Mouse (Mus musculus) limb, embryonic 13.5 days (tissue): ENCODE measurements around the gene Atp10b. TPM values are rescaled to one million over a fixed set of nuclear protein-coding genes. Genes with fewer than 3 reads are reported as not detected.

Experiments
- ATAC-seq: fragments of 200-750 bp; cut with Nextera tagmentation; 2 replicates; pipeline ENCODE4 v1.8.0; 2017; ENCODE audit warnings: low read depth, moderate number of reproducible peaks, moderate TSS enrichment; ENCODE audit not compliant: low FRiP score
- H3K27ac ChIP-seq: fragments of 300-500 bp; sonication (generic); 2 replicates; pipeline ENCODE4 v1.5.1; 2015; ENCODE audit warnings: inconsistent platforms, mild to moderate bottlenecking, moderate library complexity
- H3K27me3 ChIP-seq: fragments of 300-500 bp; sonication (generic); 2 replicates; pipeline ENCODE4 v1.6.1; 2015; ENCODE audit warnings: mild to moderate bottlenecking, inconsistent platforms
- H3K36me3 ChIP-seq: fragments of 300-500 bp; sonication (generic); 2 replicates; pipeline ENCODE4 v1.6.1; 2015; ENCODE audit warnings: inconsistent platforms, mild to moderate bottlenecking, moderate library complexity
- H3K4me1 ChIP-seq: fragments of 300-500 bp; sonication (generic); 2 replicates; pipeline ENCODE4 v1.6.1; 2015; ENCODE audit warnings: inconsistent platforms
- H3K4me2 ChIP-seq: fragments of 300-500 bp; sonication (generic); replicated peaks from 2 replicates; pipeline ENCODE4 v1.6.1; 2015; ENCODE audit warnings: inconsistent platforms, mild to moderate bottlenecking, moderate library complexity
- H3K4me3 ChIP-seq: fragments of 300-500 bp; sonication (generic); 2 replicates; pipeline ENCODE4 v1.5.1; 2015; ENCODE audit warnings: moderate library complexity, mild to moderate bottlenecking, inconsistent platforms
- H3K9ac ChIP-seq: fragments of 300-500 bp; sonication (generic); 2 replicates; pipeline ENCODE4 v1.6.1; 2015; ENCODE audit warnings: mild to moderate bottlenecking, inconsistent platforms
- H3K9me3 ChIP-seq: fragments of 300-500 bp; sonication (generic); 2 replicates; pipeline ENCODE4 v1.6.1; 2016; ENCODE audit warnings: inconsistent platforms
- WGBS: fragments of 180-500 bp; shearing (Covaris S2); methylation state at CpG from one replicate; pipeline ENCODE4 v1.1.7; 2015; 5-methylcytosine and 5-hydroxymethylcytosine counted together
- polyA plus RNA-seq: library from polyadenylated mRNA; unstranded; fragments of >200 nt; fragmentation: Nextera tagmentation; extraction: Ambion mirVana; gene quantifications from 2 replicates; pipeline ENCODE4 v1.2.1, GENCODE M21; 2015

The Atp10b gene
- polyA plus RNA-seq, 1 experiment from 2014 or later, result 0.60 TPM

- 0 out of 2 replicates have a peak, but pooled peaks cover 2% of the 10 kb centered on the region for H3K27me3 ChIP-seq
- no peak overlapping the region for H3K9ac ChIP-seq
- H3K9me3 ChIP-seq, result no peaks in the 10 kb centered on the region
- no peak overlapping the region for H3K27ac ChIP-seq
- 38% methylated on average over 9 of the region's 9 CpGs for WGBS
- no peak overlapping the region for H3K4me2 ChIP-seq
- ATAC-seq, result no peak
- no peaks in the 10 kb centered on the region for H3K36me3 ChIP-seq
- no peak overlapping the region for H3K4me3 ChIP-seq
- H3K4me1 ChIP-seq, result no peaks in the 10 kb centered on the region
These were observed 10.7 kb downstream of the Atp10b start for GRCm38 (mm10) chr11:43160188-43160942.

GRCm38 (mm10) chr11:43170601-43171000, 20.9 kb downstream of the Atp10b start:
- no peak for ATAC-seq
- WGBS, result 62% methylated on average over 2 of the region's 2 CpGs
- H3K36me3 ChIP-seq, result no peaks in the 10 kb centered on the region
- no peak overlapping the region for H3K27ac ChIP-seq
- no peaks in the 10 kb centered on the region for H3K27me3 ChIP-seq
- no peak overlapping the region for H3K4me3 ChIP-seq
- H3K4me2 ChIP-seq, result no peak overlapping the region
- H3K9me3 ChIP-seq, result no peaks in the 10 kb centered on the region
- H3K9ac ChIP-seq, result no peak overlapping the region
- no peaks in the 10 kb centered on the region for H3K4me1 ChIP-seq

GRCm38 (mm10) chr11:43174359-43175116, 24.9 kb downstream of the Atp10b start:
- Histone ChIP-seq H3K27ac (no peak overlapping the region), H3K27me3 (no peaks in the 10 kb centered on the region), H3K4me3 (no peak overlapping the region), H3K4me1 (no peaks in the 10 kb centered on the region), H3K36me3 (no peaks in the 10 kb centered on the region), H3K4me2 (no peak overlapping the region), H3K9me3 (no peaks in the 10 kb centered on the region), H3K9ac (no peak overlapping the region)
- WGBS, result 77% methylated on average over 6 of the region's 6 CpGs
- ATAC-seq, result no peak

GRCm38 (mm10) chr11:43182401-43182800, 32.7 kb downstream of the Atp10b start:
- WGBS, result 85% methylated on average over 2 of the region's 2 CpGs
- H3K4me1 ChIP-seq, result no peaks in the 10 kb centered on the region
- no peak for ATAC-seq

GRCm38 (mm10) chr11:43182816-43183215, 33.1 kb downstream of the Atp10b start:
- Histone ChIP-seq H3K4me2 (no peak overlapping the region), H3K27ac (no peak overlapping the region), H3K36me3 (no peaks in the 10 kb centered on the region), H3K9me3 (no peaks in the 10 kb centered on the region), H3K4me1 (no peaks in the 10 kb centered on the region), H3K4me3 (no peak overlapping the region), H3K27me3 (no peaks in the 10 kb centered on the region), H3K9ac (no peak overlapping the region)
- 75% methylated on average over 1 of the region's 1 CpGs for WGBS
- ATAC-seq, result no peak

More at GRCm38 (mm10) chr11:43182401-43182800, 32.7 kb downstream of the Atp10b start:
- Histone ChIP-seq H3K4me3 (no peak overlapping the region), H3K36me3 (no peaks in the 10 kb centered on the region), H3K9ac (no peak overlapping the region), H3K27ac (no peak overlapping the region), H3K27me3 (no peaks in the 10 kb centered on the region), H3K9me3 (no peaks in the 10 kb centered on the region), H3K4me2 (no peak overlapping the region)

GRCm38 (mm10) chr11:43183457-43183856, 33.8 kb downstream of the Atp10b start:
- Histone ChIP-seq H3K9ac (no peak overlapping the region), H3K4me2 (no peak overlapping the region), H3K4me3 (no peak overlapping the region), H3K4me1 (no peaks in the 10 kb centered on the region), H3K36me3 (no peaks in the 10 kb centered on the region), H3K27ac (no peak overlapping the region), H3K27me3 (no peaks in the 10 kb centered on the region), H3K9me3 (no peaks in the 10 kb centered on the region)
- WGBS, result 27% methylated on average over 4 of the region's 4 CpGs
- ATAC-seq, result peak; percentile 28; the same call in 1 of the 2 replicates

- Histone ChIP-seq H3K36me3 (no peaks in the 10 kb centered on the region), H3K4me3 (no peak overlapping the region), H3K4me1 (no peaks in the 10 kb centered on the region), H3K27ac (no peak overlapping the region), H3K9me3 (no peaks in the 10 kb centered on the region), H3K27me3 (no peaks in the 10 kb centered on the region), H3K9ac (no peak overlapping the region), H3K4me2 (no peak overlapping the region)
- no peak for ATAC-seq
- WGBS, result 57% methylated on average over 6 of the region's 6 CpGs
These were observed 36.6 kb downstream of the Atp10b start for GRCm38 (mm10) chr11:43186291-43186690.

GRCm38 (mm10) chr11:43189817-43190593, 40.3 kb downstream of the Atp10b start:
- no peak overlapping the region for H3K4me2 ChIP-seq
- no peak overlapping the region for H3K9ac ChIP-seq
- H3K4me1 ChIP-seq, result no peaks in the 10 kb centered on the region
- no peak for ATAC-seq
- H3K27me3 ChIP-seq, result no peaks in the 10 kb centered on the region
- no peaks in the 10 kb centered on the region for H3K9me3 ChIP-seq
- H3K27ac ChIP-seq, result no peak overlapping the region
- no peaks in the 10 kb centered on the region for H3K36me3 ChIP-seq
- H3K4me3 ChIP-seq, result no peak overlapping the region
- WGBS, result 91% methylated on average over 3 of the region's 3 CpGs

- Histone ChIP-seq H3K27ac (no peak overlapping the region), H3K4me2 (no peak overlapping the region), H3K9me3 (no peaks in the 10 kb centered on the region), H3K4me3 (no peak overlapping the region), H3K36me3 (no peaks in the 10 kb centered on the region), H3K9ac (no peak overlapping the region), H3K4me1 (0 out of 2 replicates have a peak, but pooled peaks cover 7% of the 10 kb centered on the region), H3K27me3 (no peaks in the 10 kb centered on the region)
- no peak for ATAC-seq
- WGBS, result 72% methylated on average over 2 of the region's 2 CpGs
These were observed 49.1 kb downstream of the Atp10b start for GRCm38 (mm10) chr11:43198811-43199210.

GRCm38 (mm10) chr11:43199358-43199757, 49.7 kb downstream of the Atp10b start:
- Histone ChIP-seq H3K27ac (no peak overlapping the region), H3K36me3 (no peaks in the 10 kb centered on the region), H3K9ac (no peak overlapping the region), H3K4me3 (no peak overlapping the region), H3K4me2 (no peak overlapping the region), H3K27me3 (no peaks in the 10 kb centered on the region), H3K9me3 (no peaks in the 10 kb centered on the region), H3K4me1 (0 out of 2 replicates have a peak, but pooled peaks cover 7% of the 10 kb centered on the region)
- ATAC-seq, result no peak

- no peak overlapping the region for H3K4me2 ChIP-seq
- no peaks in the 10 kb centered on the region for H3K9me3 ChIP-seq
- no peak overlapping the region for H3K9ac ChIP-seq
- ATAC-seq, result no peak
- no peak overlapping the region for H3K27ac ChIP-seq
- no peaks in the 10 kb centered on the region for H3K36me3 ChIP-seq
- no peak overlapping the region for H3K4me3 ChIP-seq
- WGBS, result 83% methylated on average over 2 of the region's 2 CpGs
- 0 out of 2 replicates have a peak, but pooled peaks cover 7% of the 10 kb centered on the region for H3K4me1 ChIP-seq
- H3K27me3 ChIP-seq, result no peaks in the 10 kb centered on the region
These were observed 50.4 kb downstream of the Atp10b start for GRCm38 (mm10) chr11:43200089-43200488.

- Histone ChIP-seq H3K36me3 (no peaks in the 10 kb centered on the region), H3K27me3 (no peaks in the 10 kb centered on the region), H3K27ac (no peak overlapping the region), H3K9ac (no peak overlapping the region), H3K9me3 (no peaks in the 10 kb centered on the region), H3K4me3 (no peak overlapping the region), H3K4me1 (0 out of 2 replicates have a peak, but pooled peaks cover 7% of the 10 kb centered on the region), H3K4me2 (no peak overlapping the region)
- 28% methylated on average over 3 of the region's 3 CpGs for WGBS
- ATAC-seq, result no peak
These were observed 53.9 kb downstream of the Atp10b start for GRCm38 (mm10) chr11:43203580-43203979.
